Mouse (Mus musculus) 3T3-L1 (cell line): Measurements from ENCODE around the gene 5330417H12Rik.

Source experiments
- DNase-seq: peaks from one replicate; pipeline ENCODE4 v3.0.0-alpha.2; 2015; ENCODE audit warnings: low read depth, low spot score

5330417H12Rik gene

GRCm38 (mm10) chr7:107625061-107625460 is at the start of gene 5330417H12Rik:
Gene 5330417H12Rik, minus strand, starts transcription at chr7:107625161.
- no peak for DNase-seq

GRCm38 (mm10) chr7:107668514-107668913 is 43.6 kb upstream of the 5330417H12Rik start:
- no peak for DNase-seq

DNA sequence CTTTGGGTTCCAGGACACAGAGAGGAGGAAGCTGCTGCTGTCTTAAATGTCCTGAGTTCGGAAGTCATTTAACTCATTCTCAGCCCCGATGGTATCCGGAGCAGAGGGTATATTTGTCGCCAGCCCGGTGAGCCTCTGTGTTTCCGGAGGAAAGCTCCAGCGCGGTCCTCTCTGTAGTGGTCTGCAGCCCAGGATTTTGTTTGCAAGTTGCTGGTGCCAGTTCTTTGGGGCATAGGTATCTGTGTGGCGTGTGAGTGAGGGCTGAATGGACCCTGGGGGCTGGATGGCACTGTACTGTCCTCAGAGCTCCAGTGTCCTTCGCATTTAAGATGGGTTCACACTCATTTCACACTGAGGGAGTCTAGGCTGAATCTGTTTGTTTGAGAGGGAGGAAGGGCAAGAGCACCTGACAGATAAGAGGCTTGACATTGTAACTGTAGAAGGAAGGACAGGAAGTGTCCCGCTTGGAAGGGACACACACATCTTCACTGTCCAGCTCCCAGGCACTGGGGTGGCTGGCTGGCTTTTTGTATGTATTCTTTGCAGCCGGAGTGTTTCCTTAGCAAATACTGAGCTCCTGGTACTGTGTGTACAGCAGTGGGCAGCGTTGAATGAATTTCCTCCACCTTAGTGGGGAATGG is 41.4 kb upstream of the 5330417H12Rik start:
- no peak for DNase-seq

GRCm38 (mm10) chr7:107665586-107666261 is 40.8 kb upstream of the 5330417H12Rik start:
- DNase-seq: no peak

- DNase-seq: no peak
These were observed 40.2 kb upstream of the 5330417H12Rik start for GRCm38 (mm10) chr7:107665221-107665585.

GRCm38 (mm10) chr7:107664063-107665056 is 39.4 kb upstream of the 5330417H12Rik start:
- peak; percentile 9 for DNase-seq

DNA sequence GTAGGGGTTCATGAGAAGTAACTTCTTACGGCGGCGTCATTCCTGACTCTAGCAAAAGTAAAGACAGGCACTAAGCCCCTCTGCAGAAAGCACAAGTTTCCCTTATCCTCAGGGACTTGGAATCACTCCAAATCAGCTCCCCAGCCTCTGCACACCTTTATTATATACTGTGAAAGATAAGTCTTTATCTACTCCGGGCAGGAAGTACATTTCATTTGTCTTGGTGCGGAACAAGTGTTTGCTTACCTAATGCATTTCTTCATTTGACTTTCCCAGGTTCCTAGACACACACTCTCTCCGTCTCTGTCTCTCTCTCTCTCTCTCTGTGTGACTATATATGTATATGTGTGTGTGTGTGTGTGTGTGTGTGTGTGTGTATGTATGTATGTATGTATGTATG is 38.7 kb upstream of the 5330417H12Rik start:
- DNase-seq: no peak

GRCm38 (mm10) chr7:107661843-107662281 is 36.9 kb upstream of the 5330417H12Rik start:
- no peak for DNase-seq

DNA sequence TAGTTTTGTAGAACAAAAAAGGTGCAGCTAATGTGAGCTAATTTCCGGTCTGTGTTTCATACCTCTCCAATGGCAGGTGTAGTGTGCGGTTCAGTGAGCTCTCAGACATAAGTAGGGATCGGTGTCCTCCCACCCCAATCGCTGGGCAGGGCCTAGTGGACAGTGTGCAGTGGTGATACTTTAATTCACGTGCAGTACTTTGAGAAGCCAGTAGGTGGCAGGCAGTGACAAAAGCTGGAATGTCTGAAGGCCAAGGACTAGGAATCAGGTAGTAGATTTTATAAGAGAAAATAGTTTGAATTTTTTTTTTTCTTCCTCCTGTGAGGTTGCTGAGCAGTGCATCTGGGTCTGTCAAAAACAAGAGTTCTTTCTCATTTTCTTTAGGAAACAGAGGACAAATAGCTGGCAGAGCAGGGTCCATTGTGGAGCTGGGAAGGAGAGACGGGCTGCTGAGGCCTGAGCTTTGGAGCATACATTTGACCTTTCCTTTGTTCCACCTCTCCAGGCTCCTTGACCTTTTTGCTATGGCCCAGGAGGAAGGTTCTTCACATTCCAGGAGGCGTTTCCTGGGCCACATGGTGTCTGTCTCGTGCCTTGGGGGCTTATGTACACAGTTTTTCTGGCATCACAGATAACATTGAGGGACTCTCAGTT is 36.4 kb upstream of the 5330417H12Rik start:
- DNase-seq: peak; percentile 73

GRCm38 (mm10) chr7:107659186-107659918 is 34.4 kb upstream of the 5330417H12Rik start:
- DNase-seq: no peak

- DNase-seq: no peak
These were observed 31.5 kb upstream of the 5330417H12Rik start for GRCm38 (mm10) chr7:107656451-107656850.

DNA sequence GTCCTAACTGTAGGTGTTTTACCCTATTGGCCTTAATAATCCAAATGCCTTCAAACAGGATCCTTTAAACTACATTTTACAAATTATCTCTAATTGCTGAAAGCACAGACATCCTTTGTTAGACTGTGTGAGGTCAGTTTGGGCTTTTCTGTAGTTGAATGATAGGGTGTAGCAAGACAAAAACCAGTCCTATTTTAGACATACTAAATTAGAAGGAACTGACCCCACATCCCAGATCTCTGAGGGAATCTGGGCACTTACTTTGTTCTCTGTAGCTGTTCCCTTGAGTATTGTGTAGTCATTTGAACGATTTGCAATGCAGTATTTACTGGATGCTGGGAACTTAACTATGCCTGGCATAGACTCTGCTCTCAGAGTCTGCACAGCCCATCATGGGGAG is 26.9 kb upstream of the 5330417H12Rik start:
- DNase-seq: no peak

- no peak for DNase-seq
These were observed 25.0 kb upstream of the 5330417H12Rik start for GRCm38 (mm10) chr7:107649990-107650389.

GRCm38 (mm10) chr7:107648937-107649688 is 24.2 kb upstream of the 5330417H12Rik start:
- DNase-seq: no peak

GRCm38 (mm10) chr7:107644987-107645386 is 20.0 kb upstream of the 5330417H12Rik start:
- DNase-seq: no peak

DNA sequence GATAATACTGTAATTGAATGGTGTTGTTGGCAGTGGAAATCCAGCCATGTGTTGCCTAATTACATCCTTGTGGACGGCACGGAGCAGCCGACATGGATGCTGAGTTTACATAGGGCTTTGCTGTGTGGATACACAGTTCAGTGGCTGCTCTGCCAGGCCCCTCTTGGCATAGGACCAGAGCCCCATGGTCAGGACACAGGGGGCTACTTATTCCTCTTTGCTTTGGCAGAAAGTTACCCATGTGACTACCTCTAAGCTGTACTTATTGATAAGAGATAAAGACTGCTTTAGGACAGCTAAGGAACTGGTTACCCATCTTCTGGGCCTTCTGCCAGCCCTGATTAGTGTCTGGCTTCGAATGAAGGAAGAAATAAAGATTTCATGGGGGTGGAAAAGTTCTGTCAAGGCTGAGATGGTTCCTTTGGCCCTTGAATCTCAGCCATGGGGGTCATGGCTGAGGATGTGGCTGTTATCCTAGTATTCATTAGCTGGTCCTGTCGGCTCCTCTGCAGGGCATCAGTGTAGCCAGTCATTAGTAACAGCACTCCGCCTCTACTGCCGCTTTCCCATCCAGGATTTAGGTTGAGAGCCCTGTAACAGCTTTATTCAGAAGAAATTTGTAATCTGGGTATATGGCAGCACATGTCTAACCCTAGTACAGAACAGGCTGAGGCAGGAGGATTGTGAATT is 17.8 kb upstream of the 5330417H12Rik start:
- no peak for DNase-seq

- DNase-seq: no peak
These were observed 13.1 kb upstream of the 5330417H12Rik start for GRCm38 (mm10) chr7:107638026-107638425.

DNA sequence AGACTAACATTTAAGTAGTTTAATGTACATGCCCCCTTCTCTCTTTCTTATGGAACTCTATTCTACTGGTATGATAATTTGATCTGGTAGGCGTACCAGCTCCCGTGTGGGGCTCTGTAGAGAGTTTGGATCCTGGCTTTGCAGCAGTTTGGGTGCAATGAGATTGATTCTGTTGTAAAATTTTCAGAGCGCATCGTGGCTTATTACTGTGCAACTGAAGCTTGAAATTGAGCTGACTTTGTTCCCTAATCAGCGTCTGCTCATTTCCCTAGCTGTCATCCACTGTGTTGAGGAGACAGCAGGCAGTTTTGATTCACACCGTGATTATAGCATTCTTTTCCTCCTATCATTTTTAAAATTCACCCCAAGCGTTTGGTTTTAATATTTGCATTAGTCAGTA is 12.4 kb upstream of the 5330417H12Rik start:
- no peak for DNase-seq

DNA sequence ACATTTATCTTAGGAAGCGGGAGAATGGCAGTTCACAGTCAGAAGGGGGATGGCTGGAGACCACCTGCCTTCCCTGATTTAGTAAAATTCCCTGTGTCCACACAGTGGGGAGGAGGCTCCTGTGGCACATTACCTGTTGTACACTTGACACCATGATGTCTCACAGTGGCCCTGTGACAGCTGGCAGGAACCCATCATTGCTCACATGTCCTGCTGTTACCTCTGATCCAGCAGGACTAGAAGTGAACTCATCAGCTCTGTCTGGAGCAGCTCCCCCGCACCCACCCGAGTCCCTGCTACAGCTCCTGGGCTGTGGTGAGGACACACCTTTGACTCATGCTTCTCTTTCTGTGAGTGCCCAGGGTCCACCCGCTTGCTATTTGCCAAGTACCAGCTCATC is 8.2 kb upstream of the 5330417H12Rik start:
- DNase-seq: no peak

DNA sequence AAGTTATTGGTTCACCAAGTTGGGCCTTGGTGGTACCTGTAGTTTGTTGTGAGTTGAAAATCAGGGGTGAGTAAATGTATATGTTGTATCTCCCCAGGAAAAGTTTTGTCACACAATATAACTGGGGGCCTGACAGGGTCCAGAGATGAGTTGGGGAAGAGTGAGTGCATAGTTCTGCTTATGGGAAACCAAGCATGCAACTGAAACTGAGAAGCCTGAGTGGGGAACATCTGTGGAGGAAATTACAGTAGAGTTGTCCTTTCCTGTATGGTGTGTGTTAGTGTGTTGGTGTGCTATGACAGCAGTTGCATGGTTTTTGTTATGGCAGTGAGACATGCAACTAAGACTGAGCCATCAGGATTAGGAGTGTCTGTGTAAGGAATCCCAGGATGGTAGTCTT is 3.4 kb upstream of the 5330417H12Rik start:
- no peak for DNase-seq
